Mouse (Mus musculus) frontal cortex, adult 2 months (tissue): ENCODE data around the gene Esrra. TPM values are rescaled to one million over a fixed set of nuclear protein-coding genes. Genes with fewer than 3 reads are reported as not detected.

ENCODE experiments used
- DNase-seq, 2 experiments: peaks; one replicate each; pipeline ENCODE4 v3.0.0; 2022; ENCODE audit warnings: low spot score in 1 of 2; ENCODE audit errors: extremely low spot score in 1 of 2
- polyA plus RNA-seq: library from polyadenylated mRNA; depleted of rRNA; stranded (reverse); fragments of >200 nt; gene quantifications from 2 replicates; pipeline ENCODE4 v1.2.3, GENCODE M21; 2012; rRNA removed

The Esrra gene
- polyA plus RNA-seq = 67.7 and 70.5 TPM in 2 replicates

GRCm38 (mm10) chr19:6921647-6922567 lies at the start of gene Esrra:
TSS of gene Esrra (minus strand) at chr19:6921813.
- peak; percentile 100 for DNase-seq

GRCm38 (mm10) chr19:6970460-6971085 lies 49.0 kb upstream of the Esrra start:
- DNase-seq = no peak

- DNase-seq = no peak
Measured at GRCm38 (mm10) chr19:6969665-6970381, 48.2 kb upstream of the Esrra start.

- DNase-seq = no peak
Measured at GRCm38 (mm10) chr19:6969291-6969664, 47.7 kb upstream of the Esrra start.

GRCm38 (mm10) chr19:6968491-6969271 lies 47.1 kb upstream of the Esrra start:
- DNase-seq = no peak

DNA sequence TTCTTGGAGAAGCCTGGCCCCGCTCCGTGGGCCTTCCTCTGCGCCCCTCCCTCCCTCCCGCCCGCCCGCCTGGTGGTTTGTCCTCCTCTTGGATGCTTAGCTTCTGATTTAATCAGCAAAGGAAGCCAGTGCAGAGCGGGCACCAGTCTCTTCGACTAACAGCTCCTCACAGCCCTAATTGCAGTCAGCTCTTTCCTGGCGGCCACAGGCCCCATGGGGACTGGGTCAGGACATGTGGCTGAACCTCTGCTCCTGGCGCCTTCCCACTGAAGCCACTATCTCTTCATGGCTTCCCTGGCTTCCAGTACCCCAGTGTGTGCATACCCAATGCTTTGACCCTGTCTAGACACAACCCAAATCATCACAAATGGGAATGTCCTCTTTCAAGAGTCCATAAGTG lies 34.8 kb upstream of the Esrra start:
- DNase-seq = no peak

DNA sequence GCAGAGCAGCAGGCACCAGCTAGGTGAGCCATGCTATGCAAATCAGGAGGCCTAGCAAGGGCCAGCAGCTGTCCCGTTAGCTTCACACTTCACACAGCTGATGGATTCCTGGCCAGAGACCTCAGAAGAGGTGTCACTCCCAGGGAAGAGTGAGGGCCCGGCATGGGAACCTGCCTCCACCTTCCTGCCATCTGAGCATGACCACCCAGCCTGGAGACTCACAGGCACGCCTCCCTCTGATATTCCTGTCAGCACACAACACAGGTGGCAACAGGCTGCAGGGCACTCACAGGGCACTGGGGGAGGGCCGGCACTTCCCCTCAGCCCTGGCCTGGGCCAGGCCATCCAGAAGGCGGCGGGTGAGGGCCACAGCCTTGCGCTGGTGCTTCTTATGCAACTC lies 33.8 kb upstream of the Esrra start:
- no peak for DNase-seq

- no peak for DNase-seq
Measured at GRCm38 (mm10) chr19:6954046-6954445, 32.4 kb upstream of the Esrra start.

DNA sequence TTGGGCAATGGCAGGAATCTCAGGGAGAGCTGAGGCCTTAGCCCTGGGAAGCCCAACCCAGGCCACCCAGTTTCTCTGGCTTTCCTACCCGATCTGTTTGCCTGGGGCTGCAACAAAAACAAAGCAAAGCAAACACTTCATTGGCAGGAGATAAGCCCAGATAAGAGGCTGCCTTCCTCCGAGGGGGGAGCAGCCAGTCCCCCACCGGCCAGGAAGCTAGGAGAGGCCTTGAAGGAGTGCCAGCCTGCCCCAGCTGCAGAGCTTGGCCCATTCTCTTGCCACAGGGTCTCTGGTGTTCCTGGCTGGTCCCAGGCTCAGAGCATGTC lies 31.1 kb upstream of the Esrra start:
- no peak for DNase-seq

GRCm38 (mm10) chr19:6951994-6952711 lies 30.5 kb upstream of the Esrra start:
- peak in 1 of 2 experiments; percentile 70 for DNase-seq

- DNase-seq = peak; percentile 93 to 97
Measured at GRCm38 (mm10) chr19:6951381-6951968, 29.9 kb upstream of the Esrra start.

DNA sequence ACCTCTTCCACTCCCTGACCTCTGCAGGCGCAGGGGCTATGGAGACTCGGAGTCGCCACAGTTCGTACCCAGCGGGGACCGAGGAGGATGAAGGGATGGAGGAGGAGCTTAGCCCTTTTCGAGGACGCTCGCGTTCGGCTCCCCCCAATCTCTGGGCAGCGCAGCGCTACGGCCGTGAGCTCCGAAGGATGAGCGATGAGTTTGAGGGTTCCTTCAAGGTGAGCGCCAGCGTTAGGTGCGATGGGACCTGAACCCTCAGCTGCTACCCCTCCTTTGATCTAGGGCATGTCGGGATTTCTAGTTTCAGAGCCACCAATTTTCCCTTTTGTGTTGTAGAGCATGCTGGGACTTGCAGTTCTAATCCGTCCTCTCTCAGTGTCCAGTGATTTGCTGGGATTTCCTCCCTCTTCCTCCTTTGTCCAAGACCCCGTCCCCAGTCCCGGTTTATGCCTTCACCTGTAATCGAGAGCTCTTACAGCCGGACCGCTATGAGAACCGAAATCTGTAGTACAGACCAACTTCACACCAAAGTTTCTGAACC lies 29.1 kb upstream of the Esrra start:
- DNase-seq = peak in 1 of 2 experiments; percentile 74

DNA sequence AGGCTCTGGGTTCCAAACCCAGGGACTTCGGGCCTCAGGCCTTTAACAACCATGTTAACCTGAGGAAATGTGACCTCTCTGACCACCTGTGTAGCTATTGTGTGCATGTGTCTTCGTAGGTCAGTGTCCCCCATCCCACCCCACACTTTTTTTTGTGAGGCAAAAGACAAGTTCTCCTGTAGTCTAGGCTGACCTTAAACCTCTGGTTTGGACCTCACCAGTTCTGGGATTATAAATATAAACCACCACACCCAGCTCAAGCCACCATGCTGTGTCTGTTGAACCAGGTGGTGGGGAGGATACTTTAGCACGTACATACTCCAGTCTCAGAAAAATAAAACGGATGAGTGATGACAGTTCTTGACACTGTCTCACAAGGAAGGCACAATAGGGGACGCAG lies 28.3 kb upstream of the Esrra start:
- DNase-seq = no peak

GRCm38 (mm10) chr19:6949532-6949931 lies 27.9 kb upstream of the Esrra start:
- DNase-seq = no peak

DNA sequence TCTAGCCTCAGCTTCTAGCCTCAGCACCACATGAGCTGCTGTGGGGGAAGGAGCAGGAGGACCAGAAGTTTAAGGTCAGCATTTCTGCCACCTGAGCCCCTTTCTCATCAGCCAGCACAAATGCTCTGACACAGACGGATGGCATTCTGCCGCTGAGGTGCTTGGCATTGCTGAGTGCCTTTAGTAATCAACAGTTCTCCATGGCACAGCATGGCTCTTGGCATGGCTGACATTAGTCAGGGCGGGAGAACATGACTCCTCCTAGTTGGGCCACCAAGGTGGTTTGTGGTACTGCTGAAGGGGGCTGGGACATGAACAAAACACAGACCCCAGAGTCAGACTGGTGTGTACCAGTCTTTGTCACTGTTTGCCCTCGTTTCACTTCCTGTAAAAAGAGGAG lies 26.6 kb upstream of the Esrra start:
- no peak for DNase-seq

- DNase-seq = no peak
Measured at GRCm38 (mm10) chr19:6947742-6948141, 26.1 kb upstream of the Esrra start.

- DNase-seq = no peak
Measured at GRCm38 (mm10) chr19:6943709-6944108, 22.1 kb upstream of the Esrra start.

DNA sequence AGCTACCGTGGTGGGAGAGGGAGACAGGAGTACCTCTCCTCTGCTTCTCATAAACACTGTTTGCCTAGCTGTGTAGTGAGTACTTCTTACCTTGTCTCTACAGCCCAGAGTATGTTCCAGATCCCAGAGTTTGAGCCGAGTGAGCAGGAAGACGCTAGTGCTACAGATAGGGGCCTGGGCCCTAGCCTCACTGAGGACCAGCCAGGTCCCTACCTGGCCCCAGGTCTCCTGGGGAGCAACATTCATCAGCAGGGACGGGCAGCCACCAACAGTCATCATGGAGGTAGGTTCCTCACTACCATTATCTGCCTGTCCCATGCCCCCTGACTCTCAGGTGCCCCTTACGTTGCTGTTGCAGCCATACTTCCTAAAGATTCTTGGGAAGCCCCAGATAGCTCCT lies 21.2 kb upstream of the Esrra start:
- DNase-seq = no peak

DNA sequence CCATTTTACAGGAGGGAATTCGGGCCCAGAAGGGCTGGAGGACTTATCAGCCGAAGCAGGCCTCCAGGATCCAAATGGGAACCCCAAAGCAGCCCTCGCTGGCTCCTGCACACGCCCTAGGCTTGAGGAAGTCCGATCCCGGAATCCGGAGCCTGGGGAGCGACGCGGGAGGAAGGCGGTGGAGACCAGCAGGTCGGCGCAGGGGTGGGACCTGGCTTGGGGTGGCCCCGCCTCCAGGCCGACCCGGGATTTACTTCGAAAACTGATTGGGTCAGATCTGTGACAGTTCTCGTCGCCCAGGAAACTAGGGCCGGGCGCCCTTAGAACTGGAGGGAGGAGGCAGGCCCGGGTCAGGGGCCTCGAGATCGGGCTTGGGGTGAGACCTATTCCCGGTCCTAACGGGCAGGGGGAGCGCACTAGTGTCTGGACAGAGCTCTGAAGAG lies 20.7 kb upstream of the Esrra start, which contains the start of gene Gpr137:
TSS of gene Gpr137 (minus strand) at position 232 of the 443 bp plus-strand sequence.
- DNase-seq = peak; percentile 93 to 95
